Mouse (Mus musculus) gastrocnemius, postnatal 36 days (tissue): Measurements from ENCODE around the gene Ptov1. TPM values are rescaled to one million over a fixed set of nuclear protein-coding genes. Genes with fewer than 3 reads are reported as not detected.
A peak's percentile ranks its signal among the peaks of the same experiment; 100 is the strongest.
"Not testable (repeated sequence)": the region's sequence is repeated elsewhere in the genome, so short reads cannot be mapped to it uniquely, and the experiment has no call there.

Experiments used
- DNase-seq, 2 experiments: peaks; one replicate each; pipeline ENCODE4 v3.0.0; 2022
- intact Hi-C: fragments of 180-260 bp; cut with DNase I; formaldehyde crosslinking; loops from one replicate; pipeline ENCODE4 v1.15.1; 2025
- total RNA-seq, 2 experiments: library from RNA; stranded (reverse); gene quantifications; 2 replicates each; pipeline ENCODE4 v1.2.3; 2021

Ptov1 gene
- total RNA-seq, 2 experiments from 2014 or later: 129 to 153 TPM

GRCm38 (mm10) chr7:44890737-44891136 is 21.1 kb upstream of the Ptov1 start:
- intact Hi-C loops: no loop called here

GRCm38 (mm10) chr7:44890180-44890579 is 20.6 kb upstream of the Ptov1 start:
- intact Hi-C loops: no loop called here
- no peak for DNase-seq

More at GRCm38 (mm10) chr7:44890737-44891136, 21.1 kb upstream of the Ptov1 start:
- DNase-seq: no peak

GRCm38 (mm10) chr7:44888256-44889105 is 18.9 kb upstream of the Ptov1 start:
- intact Hi-C loops: no loop called here
- no peak for DNase-seq

GRCm38 (mm10) chr7:44886964-44887363 is 17.4 kb upstream of the Ptov1 start:
- no peak for DNase-seq
- intact Hi-C loops: no loop called here

GRCm38 (mm10) chr7:44884637-44885036 is 15.0 kb upstream of the Ptov1 start:
- DNase-seq: no peak
- intact Hi-C loops: no loop called here

GRCm38 (mm10) chr7:44883036-44883435 is 13.4 kb upstream of the Ptov1 start:
- intact Hi-C loops: no loop called here
- no peak for DNase-seq

- DNase-seq: no peak
- intact Hi-C loops: no loop called here
Measured at GRCm38 (mm10) chr7:44877833-44878232, 8.2 kb upstream of the Ptov1 start.

- intact Hi-C loops, DNase-seq: not testable (repeated sequence)
Measured at GRCm38 (mm10) chr7:44871774-44872173, 2.2 kb upstream of the Ptov1 start.

GRCm38 (mm10) chr7:44871181-44871580 is 1.6 kb upstream of the Ptov1 start:
- DNase-seq: no peak
- intact Hi-C loops: no loop called here

GRCm38 (mm10) chr7:44870614-44871013 is 1.0 kb upstream of the Ptov1 start:
- intact Hi-C loops: no loop called here
- DNase-seq: no peak

GRCm38 (mm10) chr7:44868919-44869696 is 480 bp downstream of the Ptov1 start:
- peak; percentile 63 to 71 for DNase-seq
- intact Hi-C loops: no loop called here

GRCm38 (mm10) chr7:44868465-44868864 is 1.1 kb downstream of the Ptov1 start:
- intact Hi-C loops: no loop called here
- DNase-seq: no peak

- DNase-seq: no peak
- intact Hi-C loops: no loop called here
Measured at GRCm38 (mm10) chr7:44867802-44868201, 1.8 kb downstream of the Ptov1 start.

- intact Hi-C loops: no loop called here
- no peak for DNase-seq
Measured at GRCm38 (mm10) chr7:44867010-44867702, 2.4 kb downstream of the Ptov1 start.

- no peak for DNase-seq
- intact Hi-C loops: no loop called here
Measured at GRCm38 (mm10) chr7:44866276-44867009, 3.1 kb downstream of the Ptov1 start.

GRCm38 (mm10) chr7:44864595-44865542 is 4.7 kb downstream of the Ptov1 start:
- intact Hi-C loops: no loop called here
- no peak for DNase-seq

GRCm38 (mm10) chr7:44863982-44864494 is 5.5 kb downstream of the Ptov1 start:
- DNase-seq: no peak
- intact Hi-C loops: no loop called here

GRCm38 (mm10) chr7:44863210-44863609 is 6.4 kb downstream of the Ptov1 start:
- DNase-seq: no peak
- intact Hi-C loops: no loop called here

- no peak for DNase-seq
- intact Hi-C loops: no loop called here
Measured at GRCm38 (mm10) chr7:44862434-44862833, 7.2 kb downstream of the Ptov1 start.
